Mouse (Mus musculus): Measurements from ENCODE around the gene Cep85l.

Gene Cep85l

GRCm38 (mm10) chr10:53379709-53380106 is at the start of gene Cep85l:
Gene Cep85l, minus strand, starts transcription at chr10:53379947.
- DNase-seq, result peak; percentile 90

- DNase-seq, result no peak
These were observed 49.1 kb upstream of the Cep85l start for GRCm38 (mm10) chr10:53428695-53429447.

GRCm38 (mm10) chr10:53426524-53426923 is 46.8 kb upstream of the Cep85l start:
- no peak for DNase-seq

- DNase-seq, result no peak
These were observed 43.3 kb upstream of the Cep85l start for GRCm38 (mm10) chr10:53423091-53423490.

- no peak for DNase-seq
These were observed 42.5 kb upstream of the Cep85l start for GRCm38 (mm10) chr10:53422206-53422605.

GRCm38 (mm10) chr10:53421613-53422012 is 41.9 kb upstream of the Cep85l start:
- peak; percentile 28 for DNase-seq

- no peak for DNase-seq
These were observed 40.3 kb upstream of the Cep85l start for GRCm38 (mm10) chr10:53420069-53420468.

GRCm38 (mm10) chr10:53419139-53419935 is 39.6 kb upstream of the Cep85l start:
- DNase-seq, result no peak

- DNase-seq, result no peak
These were observed 37.3 kb upstream of the Cep85l start for GRCm38 (mm10) chr10:53417015-53417414.

- no peak for DNase-seq
These were observed 36.5 kb upstream of the Cep85l start for GRCm38 (mm10) chr10:53416152-53416712.

- DNase-seq, result no peak
These were observed 35.5 kb upstream of the Cep85l start for GRCm38 (mm10) chr10:53415252-53415651.

- DNase-seq, result no peak
These were observed 34.6 kb upstream of the Cep85l start for GRCm38 (mm10) chr10:53414092-53415085.

- no peak for DNase-seq
These were observed 33.2 kb upstream of the Cep85l start for GRCm38 (mm10) chr10:53412936-53413335.

GRCm38 (mm10) chr10:53412165-53412564 is 32.4 kb upstream of the Cep85l start:
- no peak for DNase-seq

GRCm38 (mm10) chr10:53410831-53411230 is 31.1 kb upstream of the Cep85l start:
- DNase-seq, result no peak

- no peak for DNase-seq
These were observed 27.7 kb upstream of the Cep85l start for GRCm38 (mm10) chr10:53407422-53407821.

- DNase-seq, result no peak
These were observed 27.1 kb upstream of the Cep85l start for GRCm38 (mm10) chr10:53406845-53407244.

GRCm38 (mm10) chr10:53402293-53402692 is 22.5 kb upstream of the Cep85l start:
- DNase-seq, result no peak

GRCm38 (mm10) chr10:53399053-53399452 is 19.3 kb upstream of the Cep85l start:
- DNase-seq, result no peak

- no peak for DNase-seq
These were observed 18.8 kb upstream of the Cep85l start for GRCm38 (mm10) chr10:53398540-53398902.

GRCm38 (mm10) chr10:53397846-53398539 is 18.2 kb upstream of the Cep85l start:
- DNase-seq, result no peak
